Comparison of ENCODE assay signal across 8 mouse cellular contexts in the genomic region with DNA sequence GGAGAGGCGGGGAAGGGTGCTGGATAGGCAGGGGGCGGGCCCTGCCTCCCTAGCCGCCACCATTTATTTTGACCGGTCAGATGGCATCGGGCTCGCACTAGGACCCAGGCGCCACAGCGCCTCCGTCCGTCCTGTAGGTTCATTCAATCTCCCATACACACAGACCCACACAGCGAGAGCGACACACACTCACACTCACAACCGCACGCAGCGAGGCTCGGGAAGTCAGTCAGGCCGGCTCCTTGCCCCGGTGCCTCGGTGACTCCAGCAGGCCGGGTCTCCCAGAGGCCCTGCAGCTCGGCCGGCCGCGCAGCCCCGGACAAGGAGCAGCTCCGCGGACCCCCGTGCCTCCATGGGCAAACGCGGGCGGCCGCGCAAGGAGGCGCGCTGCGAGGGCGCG. TPM values are rescaled to one million over a fixed set of nuclear protein-coding genes. Genes with fewer than 3 reads are reported as not detected.
DNase-seq lines count a peak whose midpoint lies in the region; ATAC-seq and TF ChIP-seq lines count a peak whose summit lies in the region.

TSS of gene Mxi1 (plus strand) at position 171 of the 400 bp plus-strand sequence.

- H3K4me1 ChIP-seq in embryonic facial prominence, embryonic 15.5 days: peaks cover 16% of the 10 kb centered on the region
- peaks cover 6% of the 10 kb centered on the region for H3K4me1 ChIP-seq in heart, adult 2 months (ENCODE audit: control insufficient read depth, insufficient read depth, low read length)
- H3K4me1 ChIP-seq in limb, embryonic 12.5 days (replicated peaks): peaks cover 27% of the 10 kb centered on the region
- peaks cover 25% of the 10 kb centered on the region for H3K4me1 ChIP-seq in midbrain, embryonic 13.5 days (replicated peaks)

- H3K4me2 ChIP-seq in embryonic facial prominence, embryonic 15.5 days (replicated peaks): peak within 1 kb of the TSS; percentile 90
- peak within 1 kb of the TSS; percentile 89 for H3K4me2 ChIP-seq in limb, embryonic 12.5 days
- H3K4me2 ChIP-seq in midbrain, embryonic 13.5 days (replicated peaks): peak within 1 kb of the TSS; percentile 88

- peak; percentile 93 for DNase-seq in 3T3-L1 (ENCODE audit: low read depth, low spot score)
- peak; percentile 83 to 90 for DNase-seq in adrenal gland, postnatal 36 days
- DNase-seq in heart, adult 2 months: peak; percentile 89 to 90
- peak; percentile 69 to 80 for DNase-seq in kidney, adult 8-10 months
- DNase-seq in skeletal muscle tissue, adult 2 months (ENCODE audit: low read depth, low spot score): peak; percentile 81

- TF ChIP-seq CTCF in heart, adult 2 months (IDR thresholded peaks at IDR 0.05): peak; percentile 55

- H3K27me3 ChIP-seq in embryonic facial prominence, embryonic 15.5 days: no peaks in the 10 kb centered on the region
- no peaks in the 10 kb centered on the region for H3K27me3 ChIP-seq in heart, adult 2 months (ENCODE audit: control insufficient read depth, insufficient read depth, low read length)
- H3K27me3 ChIP-seq in limb, embryonic 12.5 days: no peaks in the 10 kb centered on the region
- H3K27me3 ChIP-seq in midbrain, embryonic 13.5 days: no peaks in the 10 kb centered on the region

- no peaks in the 10 kb centered on the region for H3K36me3 ChIP-seq in embryonic facial prominence, embryonic 15.5 days
- no peaks in the 10 kb centered on the region for H3K36me3 ChIP-seq in heart, adult 2 months (ENCODE audit: control insufficient read depth, insufficient read depth, low read length)
- H3K36me3 ChIP-seq in limb, embryonic 12.5 days: no peaks in the 10 kb centered on the region
- H3K36me3 ChIP-seq in midbrain, embryonic 13.5 days: no peaks in the 10 kb centered on the region

- no peaks in the 10 kb centered on the region for H3K79me2 ChIP-seq in heart, adult 2 months (replicated peaks; ENCODE audit: control insufficient read depth, insufficient read depth, low read length)

- H3K9me3 ChIP-seq in embryonic facial prominence, embryonic 15.5 days (replicated peaks): no peaks in the 10 kb centered on the region
- H3K9me3 ChIP-seq in limb, embryonic 12.5 days: no peaks in the 10 kb centered on the region
- no peaks in the 10 kb centered on the region for H3K9me3 ChIP-seq in midbrain, embryonic 13.5 days

- 0 out of 2 replicates have a peak, but pooled peaks have one; percentile 63 for TF ChIP-seq EP300 in heart, adult 2 months (IDR thresholded peaks at IDR 0.05; ENCODE audit: insufficient read depth, low read depth, low read length)

- peak within 1 kb of the TSS; percentile 59 for H3K4me3 ChIP-seq in embryonic facial prominence, embryonic 15.5 days (replicated peaks)
- H3K4me3 ChIP-seq in heart, adult 2 months: peak within 1 kb of the TSS; percentile 63
- H3K4me3 ChIP-seq in limb, embryonic 12.5 days (replicated peaks): peak within 1 kb of the TSS; percentile 92
- H3K4me3 ChIP-seq in midbrain, embryonic 13.5 days (replicated peaks): peak within 1 kb of the TSS; percentile 98

- ATAC-seq in embryonic facial prominence, embryonic 15.5 days (ENCODE audit: insufficient number of reproducible peaks, low FRiP score, low TSS enrichment, low read depth): peak; percentile 66
- peak; percentile 67 for ATAC-seq in limb, embryonic 12.5 days (ENCODE audit: insufficient number of reproducible peaks, insufficient read depth, low FRiP score, low TSS enrichment, low read depth)
- peak; percentile 78 for ATAC-seq in midbrain, embryonic 13.5 days

- intact Hi-C loops in heart, adult 2 months (cut with DNase I): loop anchor here (1.0 to 5.0 kb wide), 8 partner anchors 20 to 303 kb away; partner anchors contain the start of gene Add3

- WGBS in embryonic facial prominence, embryonic 15.5 days: under 1% methylated on average over 38 of the region's 38 CpGs
- WGBS in heart, adult 2 months: under 1% methylated on average over 38 of the region's 38 CpGs
- WGBS in limb, embryonic 12.5 days: under 1% methylated on average over 36 of the region's 38 CpGs
- under 1% methylated on average over 38 of the region's 38 CpGs for WGBS in midbrain, embryonic 13.5 days

- H3K27ac ChIP-seq in embryonic facial prominence, embryonic 15.5 days (replicated peaks): peak within 1 kb of the TSS; percentile 97
- peak within 1 kb of the TSS; percentile 99 for H3K27ac ChIP-seq in heart, adult 2 months
- H3K27ac ChIP-seq in limb, embryonic 12.5 days: peak within 1 kb of the TSS; percentile 98
- H3K27ac ChIP-seq in midbrain, embryonic 13.5 days: peak within 1 kb of the TSS; percentile 89

- TF ChIP-seq POLR2A in heart, adult 2 months (IDR thresholded peaks at IDR 0.05; ENCODE audit: insufficient read depth, low read depth, low read length): peak; percentile 76

- H3K9ac ChIP-seq in embryonic facial prominence, embryonic 15.5 days: peak within 1 kb of the TSS; percentile 63
- H3K9ac ChIP-seq in heart, adult 2 months (ENCODE audit: low read depth, low read length): peak within 1 kb of the TSS; percentile 81
- peak within 1 kb of the TSS; percentile 94 for H3K9ac ChIP-seq in limb, embryonic 12.5 days (replicated peaks)
- peak within 1 kb of the TSS; percentile 94 for H3K9ac ChIP-seq in midbrain, embryonic 13.5 days (replicated peaks)

RNA-seq across cellular contexts. Expression of gene Mxi1, which starts in this region (rescaled TPM):
- 10 to 100 TPM; 29.7 to 39.8 TPM for total RNA-seq in adrenal gland, postnatal 36 days (2021)
- polyA plus RNA-seq in embryonic facial prominence, embryonic 15.5 days (2015; fragmentation: Nextera tagmentation; extraction: Ambion mirVana): 41.7 and 47.9 TPM in 2 replicates
- total RNA-seq in heart, adult 2 months (2021): 10 to 100 TPM; 38.7 to 49.6 TPM
- 20.9 and 29.7 TPM in 2 replicates for polyA plus RNA-seq in heart, adult 2 months (2012; rRNA removed)
- 45.5 and 46.6 TPM in 2 replicates for polyA plus RNA-seq in limb, embryonic 12.5 days (2016; fragmentation: Nextera tagmentation; extraction: Ambion mirVana)
- polyA plus RNA-seq in midbrain, embryonic 13.5 days (2015; fragmentation: Nextera tagmentation; extraction: Ambion mirVana): 32.4 and 50.7 TPM in 2 replicates

Comparison
In these comparisons a context has a peak if more than half of its experiments do, and no peak if none do; other contexts are left out.
1. Peak in every context shown above with its lines: DNase-seq, ATAC-seq, H3K4me3 ChIP-seq and H3K27ac ChIP-seq.